Mouse (Mus musculus) embryonic facial prominence, embryonic 10.5 days (tissue): Measurements from ENCODE around the gene Anxa9. TPM values are rescaled to one million over a fixed set of nuclear protein-coding genes. Genes with fewer than 3 reads are reported as not detected.

ENCODE experiments used
- DNase-seq: peaks from one replicate; pipeline ENCODE4 v3.0.0-alpha.2; 2017; ENCODE audit warnings: low spot score
- H3K27ac ChIP-seq: fragments of 300-500 bp; sonication (generic); replicated peaks from 2 replicates; pipeline ENCODE4 v1.5.1; 2016; ENCODE audit warnings: mild to moderate bottlenecking
- H3K27me3 ChIP-seq: fragments of 300-500 bp; sonication (generic); replicated peaks from 2 replicates; pipeline ENCODE4 v1.6.1; 2016; ENCODE audit warnings: low read depth, mild to moderate bottlenecking; ENCODE audit not compliant: poor library complexity, severe bottlenecking
- H3K36me3 ChIP-seq: fragments of 300-500 bp; sonication (generic); replicated peaks from 2 replicates; pipeline ENCODE4 v1.6.1; 2016; ENCODE audit warnings: mild to moderate bottlenecking, moderate library complexity
- H3K4me1 ChIP-seq: fragments of 300-500 bp; sonication (generic); 2 replicates; pipeline ENCODE4 v1.6.1; 2016
- H3K4me3 ChIP-seq: fragments of 300-500 bp; sonication (generic); 2 replicates; pipeline ENCODE4 v1.5.1; 2016; ENCODE audit warnings: mild to moderate bottlenecking, moderate library complexity
- H3K9me3 ChIP-seq: fragments of 300-500 bp; sonication (generic); 2 replicates; pipeline ENCODE4 v1.6.1; 2016; ENCODE audit warnings: mild to moderate bottlenecking
- WGBS: fragments of 180-500 bp; shearing (Covaris S2); methylation state at CpG from one replicate; pipeline ENCODE4 v1.1.7; 2016; 5-methylcytosine and 5-hydroxymethylcytosine counted together
- polyA plus RNA-seq: library from polyadenylated mRNA; unstranded; fragments of >200 nt; fragmentation: Nextera tagmentation; extraction: Ambion mirVana; gene quantifications from 2 replicates; pipeline ENCODE4 v1.2.1, GENCODE M21; 2016

The Anxa9 gene
- polyA plus RNA-seq, 1 experiment from 2014 or later, result 1.3 TPM

- 90% methylated on average over 3 of the region's 3 CpGs for WGBS
- no peak overlapping the region for H3K4me3 ChIP-seq
Observed at GRCm38 (mm10) chr3:95287541-95287940, 19.4 kb downstream of the Anxa9 start.

GRCm38 (mm10) chr3:95286510-95286909 is 20.5 kb downstream of the Anxa9 start:
- H3K27me3 ChIP-seq, result no peaks in the 10 kb centered on the region
- no peak for DNase-seq
- peaks cover 43% of the 10 kb centered on the region for H3K36me3 ChIP-seq
- peaks cover 24% of the 10 kb centered on the region for H3K4me1 ChIP-seq
- no peaks in the 10 kb centered on the region for H3K9me3 ChIP-seq
- 89% methylated on average over 7 of the region's 7 CpGs for WGBS
- H3K27ac ChIP-seq, result no peak overlapping the region
- H3K4me3 ChIP-seq, result no peak overlapping the region

More at GRCm38 (mm10) chr3:95287541-95287940, 19.4 kb downstream of the Anxa9 start:
- H3K9me3 ChIP-seq, result no peaks in the 10 kb centered on the region
- H3K4me1 ChIP-seq, result peaks cover 20% of the 10 kb centered on the region
- peaks cover 53% of the 10 kb centered on the region for H3K36me3 ChIP-seq
- no peaks in the 10 kb centered on the region for H3K27me3 ChIP-seq
- DNase-seq, result no peak
- H3K27ac ChIP-seq, result no peak overlapping the region

- H3K27me3 ChIP-seq, result no peaks in the 10 kb centered on the region
Observed at GRCm38 (mm10) chr3:95286011-95286410, 21.0 kb downstream of the Anxa9 start.

GRCm38 (mm10) chr3:95285390-95285789 is 21.6 kb downstream of the Anxa9 start:
- WGBS, result 89% methylated on average over 5 of the region's 5 CpGs
- Histone ChIP-seq H3K27me3 (no peaks in the 10 kb centered on the region), H3K36me3 (peaks cover 32% of the 10 kb centered on the region), H3K4me3 (no peak overlapping the region), H3K27ac (no peak overlapping the region), H3K9me3 (no peaks in the 10 kb centered on the region), H3K4me1 (peaks cover 33% of the 10 kb centered on the region)
- DNase-seq, result no peak

More at GRCm38 (mm10) chr3:95286011-95286410, 21.0 kb downstream of the Anxa9 start:
- no peak overlapping the region for H3K4me3 ChIP-seq
- DNase-seq, result no peak
- WGBS, result 70% methylated on average over 5 of the region's 5 CpGs
- peaks cover 38% of the 10 kb centered on the region for H3K36me3 ChIP-seq
- peaks cover 27% of the 10 kb centered on the region for H3K4me1 ChIP-seq
- no peak overlapping the region for H3K27ac ChIP-seq
- no peaks in the 10 kb centered on the region for H3K9me3 ChIP-seq

GRCm38 (mm10) chr3:95284501-95285281 is 22.3 kb downstream of the Anxa9 start:
- no peaks in the 10 kb centered on the region for H3K9me3 ChIP-seq
- WGBS, result 90% methylated on average over 12 of the region's 12 CpGs
- peaks cover 25% of the 10 kb centered on the region for H3K36me3 ChIP-seq
- peaks cover 33% of the 10 kb centered on the region for H3K4me1 ChIP-seq
- peak overlapping the region; percentile 80 for H3K4me3 ChIP-seq
- H3K27ac ChIP-seq, result 0 out of 2 replicates have a peak overlapping the region, but pooled peaks have one; percentile 96
- no peak for DNase-seq
- no peaks in the 10 kb centered on the region for H3K27me3 ChIP-seq

GRCm38 (mm10) chr3:95284062-95284461 is 22.9 kb downstream of the Anxa9 start:
- 28% methylated on average over 1 of the region's 1 CpGs for WGBS

GRCm38 (mm10) chr3:95283589-95283941 is 23.4 kb downstream of the Anxa9 start:
- H3K9me3 ChIP-seq, result no peaks in the 10 kb centered on the region
- DNase-seq, result no peak
- H3K36me3 ChIP-seq, result peaks cover 17% of the 10 kb centered on the region
- H3K27ac ChIP-seq, result peak overlapping the region; percentile 96
- H3K27me3 ChIP-seq, result no peaks in the 10 kb centered on the region
- H3K4me3 ChIP-seq, result peak overlapping the region; percentile 80
- WGBS, result 3% methylated on average over 7 of the region's 7 CpGs
- peaks cover 33% of the 10 kb centered on the region for H3K4me1 ChIP-seq

More at GRCm38 (mm10) chr3:95284062-95284461, 22.9 kb downstream of the Anxa9 start:
- Histone ChIP-seq H3K36me3 (peaks cover 19% of the 10 kb centered on the region), H3K27ac (peak overlapping the region; percentile 96; the same call in 1 of the 2 replicates), H3K4me1 (peaks cover 33% of the 10 kb centered on the region), H3K4me3 (peak overlapping the region; percentile 80), H3K27me3 (no peaks in the 10 kb centered on the region), H3K9me3 (no peaks in the 10 kb centered on the region)
- peak; percentile 10 for DNase-seq

- Histone ChIP-seq H3K36me3 (peaks cover 11% of the 10 kb centered on the region), H3K9me3 (no peaks in the 10 kb centered on the region), H3K27me3 (no peaks in the 10 kb centered on the region), H3K4me1 (peaks cover 33% of the 10 kb centered on the region), H3K27ac (peak overlapping the region; percentile 96), H3K4me3 (peak overlapping the region; percentile 80)
- WGBS, result under 1% methylated on average over 51 of the region's 51 CpGs
- DNase-seq, result peak; percentile 88
Observed at GRCm38 (mm10) chr3:95282865-95283588, 23.9 kb downstream of the Anxa9 start.

- WGBS, result under 1% methylated on average over 11 of the region's 11 CpGs
- DNase-seq, result no peak
Observed at GRCm38 (mm10) chr3:95282381-95282864, 24.6 kb downstream of the Anxa9 start.

GRCm38 (mm10) chr3:95281216-95282126 is 25.5 kb downstream of the Anxa9 start, which contains the start of the genes Mindy1 and Prune1:
Mindy1 (plus strand) TSS chr3:95281345.
Prune1 (minus strand) TSS chr3:95282076.
- no peaks in the 10 kb centered on the region for H3K9me3 ChIP-seq
- no peaks in the 10 kb centered on the region for H3K27me3 ChIP-seq
- H3K4me1 ChIP-seq, result peaks cover 33% of the 10 kb centered on the region
- DNase-seq, result peak; percentile 98
- H3K27ac ChIP-seq, result peak within 1 kb of the TSS; percentile 96
- WGBS, result under 1% methylated on average over 53 of the region's 53 CpGs
- H3K4me3 ChIP-seq, result peak within 1 kb of the TSS; percentile 80
- H3K36me3 ChIP-seq, result peaks cover 3% of the 10 kb centered on the region; the same call in 1 of the 2 replicates

More at GRCm38 (mm10) chr3:95282381-95282864, 24.6 kb downstream of the Anxa9 start:
- H3K4me3 ChIP-seq, result peak overlapping the region; percentile 80
- no peaks in the 10 kb centered on the region for H3K27me3 ChIP-seq
- peaks cover 33% of the 10 kb centered on the region for H3K4me1 ChIP-seq
- H3K36me3 ChIP-seq, result peaks cover 5% of the 10 kb centered on the region
- H3K27ac ChIP-seq, result peak overlapping the region; percentile 96
- H3K9me3 ChIP-seq, result no peaks in the 10 kb centered on the region

- WGBS, result 28% methylated on average over 8 of the region's 8 CpGs
- peak; percentile 32 for DNase-seq
- H3K27me3 ChIP-seq, result no peaks in the 10 kb centered on the region
- H3K36me3 ChIP-seq, result peaks cover 3% of the 10 kb centered on the region; the same call in 1 of the 2 replicates
- peak overlapping the region; percentile 96 for H3K27ac ChIP-seq
- H3K4me1 ChIP-seq, result peaks cover 30% of the 10 kb centered on the region
- peak overlapping the region; percentile 80 for H3K4me3 ChIP-seq
- H3K9me3 ChIP-seq, result no peaks in the 10 kb centered on the region
Observed at GRCm38 (mm10) chr3:95280747-95281146, 26.2 kb downstream of the Anxa9 start.
